Mouse (Mus musculus): Measurements from ENCODE around the gene Cd38.

DNA sequence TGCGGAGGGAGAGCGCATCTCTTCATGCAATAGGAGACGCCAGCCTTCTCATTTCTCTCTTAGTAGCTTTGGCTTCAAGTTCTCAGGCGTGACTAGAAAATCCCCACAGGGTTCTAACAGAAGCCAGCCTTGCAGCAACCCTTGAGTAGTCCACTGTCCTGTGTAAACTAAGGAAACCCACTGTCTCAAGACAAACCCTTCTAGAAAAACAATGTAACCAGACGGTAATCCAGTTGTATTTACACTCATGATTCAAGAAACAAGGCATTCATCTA lies 26.4 kb upstream of the Cd38 start:
- TF ChIP-seq HCFC1 (IDR thresholded peaks at IDR 0.05; ENCODE audit: borderline replicate concordance, insufficient read depth, low read length) = no peak
- TF ChIP-seq CHD2 (IDR thresholded peaks at IDR 0.05; ENCODE audit: low read depth, low read length) = no peak
- TF ChIP-seq MAFK (IDR thresholded peaks at IDR 0.05; ENCODE audit: insufficient read depth, low read depth, low read length) = no peak
- TF ChIP-seq ZC3H11A (IDR thresholded peaks at IDR 0.05; ENCODE audit: borderline replicate concordance, low read depth, low read length) = no peak
